Mouse (Mus musculus) kidney, postnatal 0 days (tissue): ENCODE measurements around the gene Dnaic1. TPM values are rescaled to one million over a fixed set of nuclear protein-coding genes. Genes with fewer than 3 reads are reported as not detected.

Experiments
- ATAC-seq: fragments of 200-750 bp; cut with Nextera tagmentation; replicated peaks from 2 replicates; pipeline ENCODE4 v1.8.0; 2017; ENCODE audit warnings: low read depth, moderate number of reproducible peaks, moderate TSS enrichment, moderate library complexity; ENCODE audit not compliant: low FRiP score
- DNase-seq: peaks from one replicate; pipeline ENCODE4 v3.0.0-alpha.2; 2016; ENCODE audit warnings: low spot score
- H3K27ac ChIP-seq: fragments of 300-500 bp; sonication (generic); 2 replicates; pipeline ENCODE4 v1.5.1; 2014; ENCODE audit warnings: mild to moderate bottlenecking
- H3K27me3 ChIP-seq: fragments of 300-500 bp; sonication (generic); 2 replicates; pipeline ENCODE4 v1.6.1; 2014; ENCODE audit warnings: low read length, mixed read lengths; ENCODE audit not compliant: insufficient read depth
- H3K36me3 ChIP-seq: fragments of 300-500 bp; sonication (generic); 2 replicates; pipeline ENCODE4 v1.6.1; 2014; ENCODE audit warnings: low read length, mixed read lengths; ENCODE audit not compliant: insufficient read depth
- H3K4me1 ChIP-seq: fragments of 300-500 bp; sonication (generic); replicated peaks from 2 replicates; pipeline ENCODE4 v1.6.1; 2014; ENCODE audit warnings: antibody characterized with exemption, low read length, mixed read lengths; ENCODE audit not compliant: insufficient read depth
- H3K4me2 ChIP-seq: fragments of 300-500 bp; sonication (generic); 2 replicates; pipeline ENCODE4 v1.6.1; 2014; ENCODE audit warnings: mild to moderate bottlenecking, low read length, moderate library complexity, mixed read lengths
- H3K4me3 ChIP-seq: fragments of 300-500 bp; sonication (generic); replicated peaks from 2 replicates; pipeline ENCODE4 v1.5.1; 2014; ENCODE audit warnings: low read depth, low read length
- H3K9ac ChIP-seq: fragments of 300-500 bp; sonication (generic); 2 replicates; pipeline ENCODE4 v1.6.1; 2014; ENCODE audit warnings: low read depth, low read length
- H3K9me3 ChIP-seq: fragments of 300-500 bp; sonication (generic); replicated peaks from 2 replicates; pipeline ENCODE4 v1.6.1; 2016; ENCODE audit warnings: low read length, inconsistent platforms, mixed read lengths
- CTCF ChIP-seq: IDR thresholded peaks from 2 replicates; pipeline ENCODE4 v1.5.1; 2016; ENCODE audit warnings: antibody characterized with exemption, low read depth, mild to moderate bottlenecking, moderate library complexity
- WGBS: fragments of 180-500 bp; shearing (Covaris S2); extraction: QIAGEN DNeasy Blood & Tissue Kit; methylation state at CpG from one replicate; pipeline ENCODE4 v1.1.7; 2014; 5-methylcytosine and 5-hydroxymethylcytosine counted together
- polyA plus RNA-seq: library from polyadenylated mRNA; unstranded; fragments of >200 nt; fragmentation: Nextera tagmentation; extraction: Ambion mirVana; gene quantifications from 2 replicates; pipeline ENCODE4 v1.2.1, GENCODE M21; 2015

Gene Dnaic1
- polyA plus RNA-seq, result 1.3 and 2.0 TPM in 2 replicates

- DNase-seq, result peak; percentile 99
- peak; percentile 97 for ATAC-seq
- peak within 1 kb of the TSS; percentile 58; the same call in 1 of the 2 replicates for H3K27ac ChIP-seq
Measured at GRCm38 (mm10) chr4:41569411-41569885, at the start of gene Dnaic1, which contains the start of gene Fam219a. TSS of gene Dnaic1 (plus strand) at chr4:41569775. TSS of gene Fam219a (minus strand) at chr4:41569538.

GRCm38 (mm10) chr4:41520641-41521040 lies 48.9 kb upstream of the Dnaic1 start:
- DNase-seq (no peak), ATAC-seq (no peak)
- no peak overlapping the region for H3K27ac ChIP-seq
- H3K4me3 ChIP-seq, result no peak overlapping the region
- TF ChIP-seq CTCF, result no peak
- no peaks in the 10 kb centered on the region for H3K9me3 ChIP-seq
- H3K36me3 ChIP-seq, result no peaks in the 10 kb centered on the region
- no peaks in the 10 kb centered on the region for H3K27me3 ChIP-seq
- no peak overlapping the region for H3K4me2 ChIP-seq
- H3K4me1 ChIP-seq, result no peaks in the 10 kb centered on the region
- WGBS, result 48% methylated on average over 14 of the region's 14 CpGs
- no peak overlapping the region for H3K9ac ChIP-seq

More at GRCm38 (mm10) chr4:41569411-41569885, at the start of gene Dnaic1, which contains the start of gene Fam219a:
- H3K36me3 ChIP-seq, result no peaks in the 10 kb centered on the region
- H3K4me3 ChIP-seq, result peak within 1 kb of the TSS; percentile 61
- under 1% methylated on average over 36 of the region's 41 CpGs for WGBS
- H3K4me2 ChIP-seq, result peak within 1 kb of the TSS; percentile 81
- TF ChIP-seq CTCF, result peak; percentile 75
- peaks cover 6% of the 10 kb centered on the region; the same call in 1 of the 2 replicates for H3K4me1 ChIP-seq
- no peaks in the 10 kb centered on the region for H3K27me3 ChIP-seq
- peak within 1 kb of the TSS; percentile 69 for H3K9ac ChIP-seq
- H3K9me3 ChIP-seq, result no peaks in the 10 kb centered on the region

GRCm38 (mm10) chr4:41522136-41522535 lies 47.4 kb upstream of the Dnaic1 start:
- TF ChIP-seq CTCF, result no peak
- no peak for ATAC-seq

GRCm38 (mm10) chr4:41522788-41523187 lies 46.8 kb upstream of the Dnaic1 start:
- H3K4me1 ChIP-seq, result no peaks in the 10 kb centered on the region

More at GRCm38 (mm10) chr4:41522136-41522535, 47.4 kb upstream of the Dnaic1 start:
- no peak overlapping the region for H3K27ac ChIP-seq
- 47% methylated on average over 6 of the region's 6 CpGs for WGBS
- DNase-seq, result no peak
- no peaks in the 10 kb centered on the region for H3K4me1 ChIP-seq
- no peak overlapping the region for H3K9ac ChIP-seq
- H3K27me3 ChIP-seq, result no peaks in the 10 kb centered on the region
- H3K36me3 ChIP-seq, result no peaks in the 10 kb centered on the region
- no peaks in the 10 kb centered on the region for H3K9me3 ChIP-seq
- no peak overlapping the region for H3K4me3 ChIP-seq
- no peak overlapping the region for H3K4me2 ChIP-seq

GRCm38 (mm10) chr4:41523839-41524238 lies 45.7 kb upstream of the Dnaic1 start:
- 76% methylated on average over 7 of the region's 7 CpGs for WGBS
- H3K27ac ChIP-seq, result no peak overlapping the region
- H3K4me2 ChIP-seq, result no peak overlapping the region
- no peaks in the 10 kb centered on the region for H3K36me3 ChIP-seq
- no peaks in the 10 kb centered on the region for H3K4me1 ChIP-seq
- TF ChIP-seq CTCF, result no peak
- H3K9ac ChIP-seq, result no peak overlapping the region
- no peaks in the 10 kb centered on the region for H3K27me3 ChIP-seq
- no peaks in the 10 kb centered on the region for H3K9me3 ChIP-seq
- no peak overlapping the region for H3K4me3 ChIP-seq
- ATAC-seq (no peak), DNase-seq (no peak)

More at GRCm38 (mm10) chr4:41522788-41523187, 46.8 kb upstream of the Dnaic1 start:
- no peaks in the 10 kb centered on the region for H3K27me3 ChIP-seq
- H3K9ac ChIP-seq, result no peak overlapping the region
- WGBS, result 34% methylated on average over 5 of the region's 5 CpGs
- no peaks in the 10 kb centered on the region for H3K36me3 ChIP-seq
- DNase-seq, result peak; percentile 56
- H3K4me3 ChIP-seq, result no peak overlapping the region
- H3K27ac ChIP-seq, result no peak overlapping the region
- no peaks in the 10 kb centered on the region for H3K9me3 ChIP-seq
- ATAC-seq, result no peak
- H3K4me2 ChIP-seq, result no peak overlapping the region
- peak; percentile 84 for TF ChIP-seq CTCF

- no peak overlapping the region for H3K27ac ChIP-seq
- no peak overlapping the region for H3K9ac ChIP-seq
- no peaks in the 10 kb centered on the region for H3K27me3 ChIP-seq
- H3K4me2 ChIP-seq, result no peak overlapping the region
- H3K9me3 ChIP-seq, result no peaks in the 10 kb centered on the region
- H3K4me1 ChIP-seq, result no peaks in the 10 kb centered on the region
- H3K36me3 ChIP-seq, result no peaks in the 10 kb centered on the region
- ATAC-seq, result no peak
- no peak for DNase-seq
- no peak for TF ChIP-seq CTCF
- no peak overlapping the region for H3K4me3 ChIP-seq
- WGBS, result 73% methylated on average over 9 of the region's 9 CpGs
Measured at GRCm38 (mm10) chr4:41524829-41525228, 44.7 kb upstream of the Dnaic1 start.
